Mouse (Mus musculus) stomach, postnatal 0 days (tissue): ENCODE data around the gene 1700029H14Rik.

Experiments used
- CTCF ChIP-seq: IDR thresholded peaks from 2 replicates; pipeline ENCODE4 v1.5.1; 2016; ENCODE audit warnings: antibody characterized with exemption, low read depth, mild to moderate bottlenecking, moderate library complexity
- EP300 ChIP-seq: optimal IDR thresholded peaks from 2 replicates; pipeline ENCODE3; 2016; ENCODE audit warnings: antibody characterized with exemption

DNA sequence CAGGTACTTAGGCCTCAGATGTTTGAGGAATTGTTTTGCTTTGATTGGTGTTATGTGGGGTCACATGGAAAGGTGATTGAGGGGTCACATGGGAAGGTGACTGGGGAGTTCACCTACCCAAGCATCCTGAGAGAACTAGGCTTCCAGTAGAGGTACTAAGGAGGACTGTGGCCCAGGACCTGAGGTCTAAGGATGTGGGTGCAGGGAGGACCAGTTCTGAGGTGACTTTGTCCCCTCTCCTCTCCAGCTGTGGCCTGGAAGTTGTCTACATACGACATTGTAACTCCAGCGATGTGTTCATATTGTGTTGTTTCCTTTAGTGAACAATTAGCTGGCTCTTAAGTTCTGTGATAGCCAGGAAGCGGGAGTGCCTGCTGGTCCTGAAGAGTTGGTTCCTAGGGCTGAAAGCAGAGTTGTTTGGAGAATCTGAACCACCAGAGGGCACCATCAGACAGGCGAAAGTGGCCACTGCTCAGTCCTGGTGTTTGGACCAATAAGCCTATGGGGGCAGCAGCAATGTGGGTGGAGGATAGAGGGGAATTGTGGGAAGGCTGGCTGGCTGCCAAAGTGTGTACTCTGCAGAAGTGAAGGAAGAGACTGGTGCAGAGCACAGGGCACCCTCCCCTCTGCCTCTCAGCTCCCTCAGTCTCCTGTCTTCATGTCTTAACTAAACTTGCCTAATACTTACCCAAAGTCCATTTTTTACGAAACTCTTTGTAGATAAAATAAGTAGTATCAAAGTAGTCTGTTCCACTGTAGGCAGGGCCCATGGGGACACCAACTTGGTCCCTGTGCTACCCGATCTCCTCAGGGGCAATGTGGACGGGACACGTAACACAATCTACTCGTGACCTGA is 11.3 kb downstream of the 1700029H14Rik start:
- TF ChIP-seq EP300 (no peak), CTCF (peak; percentile 95)
